Mouse (Mus musculus) adrenal gland, adult (tissue): ENCODE results near the gene Mxd3.

ENCODE experiments used
- DNase-seq, 2 experiments: peaks; one replicate each; pipeline ENCODE4 v3.0.0; 2022 to 2023; ENCODE audit warnings: low spot score in 1 of 2; ENCODE audit not compliant: inconsistent age in 2 of 2

Gene Mxd3

GRCm38 (mm10) chr13:55332331-55332730 lies 2.7 kb upstream of the Mxd3 start:
- DNase-seq, result no peak

DNA sequence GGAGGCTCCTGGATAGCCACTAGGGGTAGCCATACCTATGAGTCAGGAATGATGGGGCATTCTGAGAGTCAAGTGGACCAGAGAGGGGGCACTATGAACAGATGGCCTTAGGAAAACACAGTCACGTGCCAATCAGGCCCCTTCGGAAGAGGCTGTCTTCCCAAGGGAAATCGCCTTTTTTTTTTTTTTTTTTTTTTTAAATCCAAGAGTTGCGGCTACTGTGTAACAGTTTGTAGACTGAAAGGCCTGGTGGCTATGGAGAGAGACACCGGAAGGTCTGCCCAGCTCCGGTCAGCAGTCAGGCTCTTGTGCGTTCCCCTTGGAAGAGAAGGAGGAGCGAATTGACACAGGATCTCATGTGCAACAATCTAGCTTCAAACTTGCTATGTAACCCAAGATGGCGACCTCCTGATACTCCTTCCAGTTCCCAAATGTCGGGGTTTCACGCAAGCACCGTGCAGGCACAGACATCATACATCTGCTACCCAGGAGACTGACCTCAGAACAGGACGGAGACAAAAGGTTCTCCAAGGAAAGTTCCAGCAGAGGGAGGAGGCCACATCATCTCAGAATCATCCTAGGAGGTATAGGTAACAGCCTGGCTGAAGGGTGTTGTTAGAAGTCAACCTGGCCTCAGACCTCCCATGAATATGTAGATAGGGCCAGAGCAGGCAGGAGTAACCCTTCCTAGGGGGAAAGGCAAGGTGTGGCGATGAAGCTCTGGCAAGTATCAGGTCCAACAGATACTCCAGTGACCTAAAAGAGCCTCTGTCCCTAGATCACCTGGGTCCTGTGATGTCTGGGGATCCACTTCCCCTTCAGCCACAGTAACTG lies 1.2 kb upstream of the Mxd3 start:
- no peak for DNase-seq

DNA sequence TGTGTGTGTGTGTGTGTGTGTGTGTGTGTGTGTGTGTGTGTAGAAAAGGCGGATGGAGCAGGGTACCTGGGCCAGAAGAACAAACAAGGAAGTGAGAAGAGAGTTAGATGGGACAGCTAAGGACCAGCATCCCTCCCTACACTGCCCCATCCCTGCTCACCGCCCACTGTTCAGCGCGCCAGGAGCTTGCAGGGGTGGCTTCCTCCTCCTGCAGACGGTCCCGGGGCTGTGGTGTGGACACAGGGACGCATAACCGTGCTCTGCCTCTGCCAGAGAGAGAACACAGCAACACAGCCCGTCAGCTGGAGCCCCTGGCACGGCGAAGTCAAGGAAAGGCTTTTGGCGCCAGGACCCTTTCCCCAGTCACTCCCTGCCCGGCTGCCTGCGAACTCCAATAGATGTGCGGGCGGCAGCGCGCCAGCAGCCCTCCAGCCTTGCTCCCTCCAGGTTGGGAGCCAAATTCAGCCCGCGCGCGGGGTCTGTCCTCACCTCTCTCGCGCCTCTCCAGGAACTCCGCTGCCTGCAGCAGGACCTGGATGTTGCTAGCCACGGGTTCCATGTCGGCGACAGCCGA lies 427 bp downstream of the Mxd3 start:
- DNase-seq, result peak; percentile 53 to 57

- peak in 1 of 2 experiments; percentile 34 for DNase-seq
Measured at GRCm38 (mm10) chr13:55328641-55329040, 982 bp downstream of the Mxd3 start.

DNA sequence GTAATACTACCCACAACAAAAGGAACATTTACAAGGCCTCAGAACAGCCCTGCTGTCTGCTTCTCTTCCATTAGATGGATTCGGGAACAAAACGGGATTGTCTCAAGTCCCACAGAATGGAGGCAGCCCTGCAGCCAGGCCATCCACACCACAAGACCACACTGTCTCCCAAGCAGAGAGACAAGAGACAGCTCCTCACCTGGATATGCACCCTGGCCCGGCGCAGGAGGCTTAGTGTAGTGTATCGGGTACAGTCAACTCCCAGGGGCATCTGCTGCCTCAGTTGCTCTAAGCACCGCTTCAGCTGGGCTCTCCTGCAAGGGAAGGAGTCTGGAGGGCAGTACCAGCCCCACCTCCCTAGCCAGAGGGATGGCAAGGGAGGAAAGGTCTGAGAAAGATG lies 1.5 kb downstream of the Mxd3 start:
- DNase-seq, result no peak

DNA sequence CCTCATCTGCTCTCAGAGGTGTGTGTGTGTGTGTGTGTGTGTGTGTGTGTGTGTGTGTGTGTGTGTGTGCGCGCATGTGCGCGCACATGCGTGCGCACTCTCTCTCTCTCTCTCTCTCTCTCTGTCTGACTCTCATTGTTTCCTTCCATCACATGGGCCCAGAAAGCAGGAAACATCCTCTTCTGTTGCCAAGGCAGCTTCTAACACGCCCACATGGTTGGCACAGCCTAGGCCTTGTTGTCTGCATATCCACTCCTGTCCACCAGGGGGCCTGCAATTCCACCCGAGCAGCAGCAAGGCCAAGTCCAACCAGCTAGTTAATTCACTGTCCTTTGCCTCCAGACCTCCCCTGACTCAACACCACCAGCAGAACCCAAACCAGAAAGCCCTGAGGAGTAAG lies 2.0 kb downstream of the Mxd3 start:
- peak; percentile 85 to 95 for DNase-seq

GRCm38 (mm10) chr13:55327169-55327568 lies 2.5 kb downstream of the Mxd3 start:
- peak in 1 of 2 experiments; percentile 54 for DNase-seq

- no peak for DNase-seq
Measured at GRCm38 (mm10) chr13:55325596-55325995, 4.0 kb downstream of the Mxd3 start.

DNA sequence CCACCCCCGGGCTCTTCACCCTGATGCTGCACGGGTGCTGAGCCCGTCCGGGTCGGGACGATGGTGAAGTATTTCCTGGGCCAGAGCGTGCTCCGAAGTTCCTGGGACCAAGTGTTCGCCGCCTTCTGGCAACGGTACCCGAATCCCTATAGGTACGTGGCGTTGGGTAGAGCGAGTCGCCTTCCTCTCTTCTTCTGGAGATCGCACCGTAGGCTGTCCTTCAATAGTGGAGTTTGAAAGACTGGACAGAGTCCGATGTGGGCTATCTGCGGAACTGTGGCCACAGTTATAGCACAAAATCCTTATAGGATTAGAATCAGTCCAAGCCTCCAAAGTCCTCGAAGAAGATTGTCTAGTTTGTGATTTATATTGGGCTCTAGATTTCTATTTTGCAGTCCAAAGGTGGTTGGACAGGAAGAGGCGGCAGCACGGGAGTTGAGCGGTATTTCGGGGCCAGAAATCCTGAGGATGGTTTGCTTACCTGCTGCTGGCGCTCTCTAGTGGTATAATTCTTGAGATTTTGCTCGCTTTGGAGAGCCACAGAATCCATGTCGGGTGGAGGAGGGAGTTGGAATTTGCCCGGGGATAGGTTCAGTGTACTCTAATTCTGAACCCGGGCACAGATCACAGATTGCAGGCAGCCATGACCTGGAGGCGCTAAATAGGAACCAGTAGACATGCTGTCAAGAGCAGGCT lies 7.3 kb downstream of the Mxd3 start:
- peak; percentile 40 to 80 for DNase-seq

GRCm38 (mm10) chr13:55321434-55322129 lies 8.0 kb downstream of the Mxd3 start, which contains the start of gene Rab24:
TSS of gene Rab24 (minus strand) at chr13:55321946.
- DNase-seq, result peak; percentile 90 to 96

DNA sequence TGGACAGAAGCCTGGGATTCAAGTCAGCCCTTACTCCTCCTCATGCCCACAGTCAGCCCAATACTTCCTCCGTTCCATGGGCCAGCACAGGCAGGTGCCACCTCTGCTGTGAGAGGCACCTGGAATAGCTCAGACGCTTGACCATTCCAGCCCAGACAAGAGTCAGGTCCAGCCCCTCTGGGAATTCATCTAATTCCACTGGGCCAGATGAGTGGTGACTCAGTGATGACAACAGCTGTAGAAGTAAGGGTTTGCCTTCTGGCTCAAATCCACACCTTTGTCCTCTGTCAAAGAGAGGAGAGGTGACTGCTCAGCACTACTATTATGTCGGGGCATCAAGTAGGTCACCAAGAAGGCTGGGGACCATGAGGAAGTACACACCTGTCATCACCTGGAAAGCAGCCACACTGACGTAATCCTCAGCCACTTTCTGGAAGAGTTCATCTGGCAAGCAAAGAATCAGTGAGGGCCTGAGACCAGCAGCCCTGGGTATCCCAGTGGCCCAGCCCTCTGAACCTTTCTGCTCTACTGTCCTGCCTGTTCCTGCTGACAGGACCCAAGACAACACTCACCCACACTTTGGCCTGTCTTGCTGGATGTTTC lies 9.6 kb downstream of the Mxd3 start, which contains the start of gene Prelid1:
TSS of gene Prelid1 (plus strand) at position 570 of the 603 bp plus-strand sequence.
- DNase-seq, result peak in 1 of 2 experiments; percentile 62

- no peak for DNase-seq
Measured at GRCm38 (mm10) chr13:55318351-55318750, 11.3 kb downstream of the Mxd3 start.

DNA sequence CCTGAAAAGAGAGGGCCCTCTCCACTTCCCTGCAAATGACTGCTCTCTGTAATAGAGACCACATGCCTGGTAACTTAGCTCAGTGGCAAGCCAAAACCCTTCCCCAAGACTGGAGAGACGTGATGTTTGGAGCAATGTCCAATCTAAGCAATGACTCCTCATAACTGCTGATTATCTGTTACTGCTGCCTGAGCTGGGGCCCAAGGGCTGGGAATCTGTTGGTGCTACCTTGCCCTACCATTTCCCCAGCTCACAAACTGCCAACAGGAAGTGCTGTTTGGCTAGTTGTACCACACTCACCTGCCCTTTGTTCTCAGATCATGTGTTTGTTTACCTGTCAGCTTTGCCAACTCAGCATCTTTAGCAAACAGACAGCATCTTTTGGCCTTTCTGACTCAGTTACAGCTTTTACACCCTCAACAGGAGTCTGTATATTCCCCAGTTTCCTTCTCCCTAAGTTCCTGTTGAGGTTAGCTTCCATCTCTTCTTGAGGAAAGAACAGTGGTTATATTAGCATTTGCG lies 14.7 kb downstream of the Mxd3 start:
- DNase-seq, result no peak

DNA sequence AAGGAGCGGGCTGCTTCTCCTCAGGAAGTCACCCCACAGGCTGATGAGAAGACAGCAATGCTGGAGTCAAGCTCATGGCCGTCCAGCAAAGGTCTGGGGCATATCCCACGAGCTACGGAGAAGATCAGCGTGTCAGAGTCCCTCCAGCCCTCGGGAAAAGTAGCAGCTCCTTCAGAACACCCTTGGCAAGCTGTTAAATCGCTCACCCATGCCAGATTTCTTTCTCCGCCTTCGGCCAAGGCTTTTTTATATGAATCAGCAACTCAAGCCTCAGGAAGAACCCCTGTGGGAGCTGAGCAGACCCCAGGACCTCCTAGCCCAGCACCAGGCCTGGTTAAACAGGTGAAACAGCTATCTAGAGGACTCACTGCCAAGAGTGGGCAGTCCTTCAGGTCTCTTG lies 16.6 kb downstream of the Mxd3 start:
- DNase-seq, result peak in 1 of 2 experiments; percentile 35

- peak in 1 of 2 experiments; percentile 31 for DNase-seq
Measured at GRCm38 (mm10) chr13:55312028-55312630, 17.5 kb downstream of the Mxd3 start.

DNA sequence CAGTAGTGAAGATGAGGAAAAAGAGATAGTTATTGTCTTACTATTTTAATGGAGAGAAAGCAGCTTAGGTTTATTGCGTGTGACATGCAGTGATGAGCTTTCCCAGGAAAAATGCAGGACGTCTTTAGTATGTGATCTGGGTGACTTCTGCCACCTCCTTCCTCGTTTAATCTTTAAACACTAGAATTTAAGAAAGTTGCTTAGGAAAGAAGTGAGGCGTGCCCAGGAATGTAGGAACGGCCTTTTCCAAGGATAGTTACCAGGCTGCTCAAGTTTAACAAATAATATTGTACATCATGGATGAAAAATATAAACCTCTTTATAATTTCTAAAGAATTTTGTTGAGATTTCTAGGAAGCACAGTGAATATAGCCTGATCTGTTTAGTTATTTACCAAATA lies 28.7 kb downstream of the Mxd3 start:
- no peak for DNase-seq

DNA sequence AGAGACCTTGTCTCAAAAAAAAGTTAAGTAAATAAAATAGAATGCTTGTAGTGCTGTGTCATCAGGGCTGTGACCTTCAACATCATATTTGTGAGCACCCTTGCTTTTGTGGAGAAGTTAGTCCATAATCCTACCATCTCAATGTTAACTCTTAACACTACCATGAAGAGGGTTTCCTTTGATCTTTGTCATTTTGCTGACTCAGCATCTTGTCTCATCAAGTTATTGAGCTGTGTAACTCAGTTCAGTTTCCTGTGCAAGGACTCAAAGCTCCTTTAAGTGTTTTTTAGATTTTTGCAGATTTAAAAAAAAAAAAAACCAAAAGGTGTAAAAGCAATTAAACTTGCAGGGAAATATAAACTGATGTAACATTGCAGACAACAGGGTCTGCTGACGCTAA lies 32.9 kb downstream of the Mxd3 start:
- peak in 1 of 2 experiments; percentile 57 for DNase-seq

DNA sequence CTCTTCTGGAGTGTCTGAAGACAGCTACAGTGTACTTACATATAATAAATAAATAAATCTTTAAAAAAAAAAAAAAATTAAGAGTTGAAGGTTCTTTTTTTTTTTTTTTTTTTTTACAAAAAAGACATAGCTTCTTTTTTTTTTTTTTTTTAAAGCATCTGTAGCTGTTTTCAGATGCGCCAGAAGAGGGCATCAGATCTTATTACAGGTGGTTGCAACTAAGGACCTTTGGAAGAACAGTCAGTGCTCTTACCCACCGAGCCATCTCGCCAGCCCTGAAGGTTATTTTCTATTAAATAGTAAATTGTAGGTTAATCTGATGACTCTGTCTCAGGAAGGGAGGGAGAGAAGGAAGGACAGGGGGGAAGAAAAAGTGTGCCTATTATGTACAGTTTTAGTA lies 40.8 kb downstream of the Mxd3 start:
- no peak for DNase-seq

DNA sequence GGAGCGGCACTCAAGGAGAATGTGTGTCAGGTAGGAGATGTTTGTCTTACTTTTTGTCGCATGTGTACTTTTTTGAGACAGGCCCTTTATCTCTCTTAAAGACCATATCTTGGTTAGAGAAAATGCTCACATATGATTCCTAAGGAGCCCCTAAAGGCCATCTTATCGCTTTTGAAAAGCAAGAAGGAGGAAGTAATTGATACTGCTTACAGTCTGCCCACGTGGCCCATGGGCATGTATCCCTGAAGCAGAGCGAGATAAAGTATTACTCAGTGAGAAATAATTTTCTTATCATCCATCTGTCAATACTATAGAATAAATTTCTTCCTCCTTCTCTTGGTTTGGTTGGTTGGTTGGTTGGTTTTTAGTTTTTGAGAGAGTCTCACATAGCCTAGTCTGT lies 52.0 kb downstream of the Mxd3 start:
- DNase-seq, result no peak

- no peak for DNase-seq
Measured at GRCm38 (mm10) chr13:55277203-55277602, 52.4 kb downstream of the Mxd3 start.
